Mouse (Mus musculus) kidney, embryonic 16.5 days (tissue): Measurements from ENCODE around the gene Nxnl1. TPM values are rescaled to one million over a fixed set of nuclear protein-coding genes. Genes with fewer than 3 reads are reported as not detected.

Experiments used
- ATAC-seq: fragments of 200-750 bp; cut with Nextera tagmentation; 2 replicates; pipeline ENCODE4 v1.8.0; 2017; ENCODE audit warnings: moderate TSS enrichment; ENCODE audit not compliant: low FRiP score, low TSS enrichment
- H3K27ac ChIP-seq: fragments of 300-500 bp; sonication (generic); 2 replicates; pipeline ENCODE4 v1.5.1; 2014; ENCODE audit warnings: low read length
- H3K27me3 ChIP-seq: fragments of 300-500 bp; sonication (generic); 2 replicates; pipeline ENCODE4 v1.6.1; 2014; ENCODE audit warnings: low read length, control low read depth, mixed read lengths; ENCODE audit not compliant: insufficient read depth
- H3K36me3 ChIP-seq: fragments of 300-500 bp; sonication (generic); 2 replicates; pipeline ENCODE4 v1.6.1; 2014; ENCODE audit warnings: low read length, control low read depth, mixed read lengths; ENCODE audit not compliant: insufficient read depth
- H3K4me1 ChIP-seq: fragments of 300-500 bp; sonication (generic); 2 replicates; pipeline ENCODE4 v1.6.1; 2014; ENCODE audit warnings: low read length, control low read depth, mixed read lengths; ENCODE audit not compliant: insufficient read depth
- H3K4me2 ChIP-seq: fragments of 300-500 bp; sonication (generic); replicated peaks from 2 replicates; pipeline ENCODE4 v1.6.1; 2014; ENCODE audit warnings: low read depth, low read length
- H3K4me3 ChIP-seq: fragments of 300-500 bp; sonication (generic); 2 replicates; pipeline ENCODE4 v1.5.1; 2014; ENCODE audit warnings: mild to moderate bottlenecking, low read length
- H3K9ac ChIP-seq: fragments of 300-500 bp; sonication (generic); replicated peaks from 2 replicates; pipeline ENCODE4 v1.6.1; 2014; ENCODE audit warnings: low read length
- H3K9me3 ChIP-seq: fragments of 300-500 bp; sonication (generic); 2 replicates; pipeline ENCODE4 v1.6.1; 2016; ENCODE audit warnings: low read length, control low read depth
- WGBS: fragments of 180-500 bp; shearing (Covaris S2); extraction: QIAGEN DNeasy Blood & Tissue Kit; methylation state at CpG from one replicate; pipeline ENCODE4 v1.1.7; 2014; 5-methylcytosine and 5-hydroxymethylcytosine counted together
- polyA plus RNA-seq: library from polyadenylated mRNA; unstranded; fragments of >200 nt; fragmentation: Nextera tagmentation; extraction: Ambion mirVana; gene quantifications from 2 replicates; pipeline ENCODE4 v1.2.1, GENCODE M21; 2015

Gene Nxnl1
- polyA plus RNA-seq, 1 experiment from 2014 or later: 0.24 TPM

GRCm38 (mm10) chr8:71588762-71589161, 22.4 kb upstream of the Nxnl1 start:
- no peak for ATAC-seq
- H3K27me3 ChIP-seq: no peaks in the 10 kb centered on the region
- no peak overlapping the region for H3K9ac ChIP-seq
- H3K9me3 ChIP-seq: no peaks in the 10 kb centered on the region
- peaks cover 19% of the 10 kb centered on the region for H3K4me1 ChIP-seq
- WGBS: 80% methylated on average over 3 of the region's 3 CpGs
- H3K27ac ChIP-seq: no peak overlapping the region
- no peak overlapping the region for H3K4me3 ChIP-seq
- H3K36me3 ChIP-seq: peaks cover 21% of the 10 kb centered on the region
- no peak overlapping the region for H3K4me2 ChIP-seq

GRCm38 (mm10) chr8:71586891-71587290, 20.5 kb upstream of the Nxnl1 start:
- H3K4me3 ChIP-seq: no peak overlapping the region
- H3K27ac ChIP-seq: no peak overlapping the region
- no peak overlapping the region for H3K4me2 ChIP-seq
- no peak overlapping the region for H3K9ac ChIP-seq
- H3K27me3 ChIP-seq: no peaks in the 10 kb centered on the region
- no peaks in the 10 kb centered on the region for H3K9me3 ChIP-seq
- H3K36me3 ChIP-seq: peaks cover 22% of the 10 kb centered on the region
- H3K4me1 ChIP-seq: peaks cover 7% of the 10 kb centered on the region
- WGBS: 80% methylated on average over 2 of the region's 2 CpGs
- no peak for ATAC-seq

DNA sequence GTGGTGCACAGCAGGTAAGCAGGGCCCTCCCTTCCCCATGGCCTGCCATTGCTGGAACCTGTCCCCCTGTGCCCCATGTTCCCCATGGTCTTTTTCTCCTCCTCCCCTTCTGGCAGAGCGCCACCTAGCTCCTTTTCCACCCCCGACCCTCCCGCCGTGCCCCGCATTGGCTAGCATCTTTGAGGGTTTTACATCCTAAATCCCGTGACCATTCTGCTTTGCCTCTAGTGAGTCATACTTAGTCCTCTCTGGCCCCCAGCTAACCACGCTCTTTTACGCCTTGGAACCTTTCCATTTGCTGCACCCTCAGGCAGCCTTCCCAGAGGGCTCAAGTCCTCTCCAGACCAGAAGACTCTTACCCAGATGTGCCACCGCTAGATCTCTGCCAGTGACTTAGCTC, 13.8 kb upstream of the Nxnl1 start:
- ATAC-seq: no peak
- 61% methylated on average over 8 of the region's 9 CpGs for WGBS

DNA sequence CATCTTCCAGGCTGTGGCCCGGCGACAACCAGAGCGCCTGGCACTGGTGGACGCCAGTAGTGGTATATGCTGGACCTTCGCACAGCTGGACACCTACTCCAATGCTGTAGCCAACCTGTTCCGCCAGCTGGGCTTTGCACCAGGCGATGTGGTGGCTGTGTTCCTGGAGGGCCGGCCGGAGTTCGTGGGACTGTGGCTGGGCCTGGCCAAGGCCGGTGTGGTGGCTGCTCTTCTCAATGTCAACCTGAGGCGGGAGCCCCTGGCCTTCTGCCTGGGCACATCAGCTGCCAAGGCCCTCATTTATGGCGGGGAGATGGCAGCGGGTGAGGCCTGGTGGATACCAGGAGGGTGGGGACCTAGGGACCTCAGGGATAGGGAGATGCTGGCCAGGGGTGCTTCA, 13.1 kb upstream of the Nxnl1 start:
- Histone ChIP-seq H3K27me3 (no peaks in the 10 kb centered on the region), H3K36me3 (peaks cover 20% of the 10 kb centered on the region), H3K4me3 (no peak overlapping the region), H3K4me1 (no peaks in the 10 kb centered on the region), H3K9me3 (no peaks in the 10 kb centered on the region), H3K9ac (no peak overlapping the region), H3K4me2 (no peak overlapping the region), H3K27ac (no peak overlapping the region)
- 90% methylated on average over 14 of the region's 14 CpGs for WGBS
- no peak for ATAC-seq

More for the DNA sequence above, 13.8 kb upstream of the Nxnl1 start:
- Histone ChIP-seq H3K4me1 (no peaks in the 10 kb centered on the region), H3K27me3 (no peaks in the 10 kb centered on the region), H3K9ac (no peak overlapping the region), H3K4me2 (no peak overlapping the region), H3K4me3 (no peak overlapping the region), H3K27ac (no peak overlapping the region), H3K9me3 (no peaks in the 10 kb centered on the region), H3K36me3 (peaks cover 21% of the 10 kb centered on the region)

DNA sequence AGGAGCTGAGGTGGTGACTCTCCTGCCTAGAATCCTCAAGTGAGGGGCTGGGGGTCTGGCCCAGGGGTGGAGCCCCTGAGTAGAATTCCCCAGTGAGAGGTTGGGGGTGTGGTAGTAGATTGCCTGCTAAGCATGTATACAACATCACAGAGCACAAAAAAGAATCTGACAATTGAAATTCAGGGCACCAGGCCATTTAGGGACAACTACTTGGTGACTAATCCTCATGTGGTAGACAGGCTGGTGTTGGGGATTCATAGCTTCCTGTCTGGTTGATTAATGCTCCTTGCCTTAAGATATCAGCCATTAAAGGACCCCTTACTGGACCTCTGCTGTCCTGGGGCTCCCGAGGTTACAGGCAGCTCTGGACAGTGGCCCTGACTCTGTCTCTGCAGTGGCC, 12.6 kb upstream of the Nxnl1 start:
- Histone ChIP-seq H3K9ac (no peak overlapping the region), H3K4me3 (no peak overlapping the region), H3K9me3 (no peaks in the 10 kb centered on the region), H3K4me2 (no peak overlapping the region), H3K27me3 (no peaks in the 10 kb centered on the region), H3K27ac (no peak overlapping the region), H3K4me1 (no peaks in the 10 kb centered on the region), H3K36me3 (peaks cover 16% of the 10 kb centered on the region)
- 59% methylated on average over 1 of the region's 1 CpGs for WGBS
- no peak for ATAC-seq

DNA sequence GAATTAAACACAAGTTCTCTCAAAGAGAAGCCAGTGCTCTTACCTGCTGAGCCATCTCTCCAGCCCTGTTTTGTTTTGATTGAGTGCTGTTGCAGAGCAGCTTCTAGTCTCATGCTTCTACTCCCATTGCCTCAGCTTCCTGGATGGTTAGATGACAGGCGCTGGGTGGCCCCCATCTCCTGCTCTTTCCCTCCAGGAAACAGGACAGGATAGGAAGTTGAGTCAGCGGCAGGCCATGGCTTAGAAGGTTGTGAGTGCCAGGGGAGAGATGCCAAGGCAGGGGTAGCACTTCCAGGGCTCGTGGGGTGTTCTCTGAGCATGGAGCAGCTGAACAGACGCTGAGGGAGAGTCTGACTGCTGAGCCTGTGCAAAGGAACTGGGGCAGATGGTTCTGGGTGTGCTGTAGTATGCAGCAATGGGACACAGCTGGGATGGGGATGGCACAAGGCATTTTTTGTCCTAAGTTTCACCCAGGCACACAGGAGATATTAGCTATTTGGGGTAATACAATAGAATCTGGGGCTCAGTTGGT, 11.5 kb upstream of the Nxnl1 start:
- no peak for ATAC-seq
- no peak overlapping the region for H3K4me3 ChIP-seq
- H3K9ac ChIP-seq: no peak overlapping the region
- no peaks in the 10 kb centered on the region for H3K27me3 ChIP-seq
- H3K36me3 ChIP-seq: peaks cover 12% of the 10 kb centered on the region
- H3K27ac ChIP-seq: no peak overlapping the region
- no peak overlapping the region for H3K4me2 ChIP-seq
- no peaks in the 10 kb centered on the region for H3K4me1 ChIP-seq
- no peaks in the 10 kb centered on the region for H3K9me3 ChIP-seq
- WGBS: 74% methylated on average over 4 of the region's 4 CpGs

DNA sequence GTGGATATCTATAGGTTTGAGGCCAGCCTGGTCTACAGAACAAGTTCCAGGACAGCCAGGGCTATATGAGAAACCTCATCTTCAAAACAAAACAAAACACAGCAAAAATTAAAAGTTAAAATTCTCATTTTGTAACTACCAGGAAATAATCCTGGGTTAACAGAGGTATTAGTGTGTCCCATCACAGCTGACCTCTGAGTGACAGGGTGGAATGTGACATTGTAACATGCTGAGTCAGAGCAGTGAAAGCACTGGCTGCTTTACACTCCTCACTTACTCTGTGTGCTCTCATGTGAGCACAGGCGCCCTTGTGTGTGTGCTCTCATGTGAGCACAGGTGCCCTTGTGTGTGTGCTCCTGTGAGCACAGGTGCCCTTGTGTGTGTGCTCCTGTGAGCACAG, 8.6 kb upstream of the Nxnl1 start:
- H3K4me2 ChIP-seq: no peak overlapping the region
- H3K9ac ChIP-seq: no peak overlapping the region
- no peak for ATAC-seq
- H3K4me1 ChIP-seq: peaks cover 7% of the 10 kb centered on the region
- 58% methylated on average over 1 of the region's 1 CpGs for WGBS
- H3K27ac ChIP-seq: no peak overlapping the region
- no peaks in the 10 kb centered on the region for H3K9me3 ChIP-seq
- no peaks in the 10 kb centered on the region for H3K36me3 ChIP-seq
- no peak overlapping the region for H3K4me3 ChIP-seq
- H3K27me3 ChIP-seq: no peaks in the 10 kb centered on the region

DNA sequence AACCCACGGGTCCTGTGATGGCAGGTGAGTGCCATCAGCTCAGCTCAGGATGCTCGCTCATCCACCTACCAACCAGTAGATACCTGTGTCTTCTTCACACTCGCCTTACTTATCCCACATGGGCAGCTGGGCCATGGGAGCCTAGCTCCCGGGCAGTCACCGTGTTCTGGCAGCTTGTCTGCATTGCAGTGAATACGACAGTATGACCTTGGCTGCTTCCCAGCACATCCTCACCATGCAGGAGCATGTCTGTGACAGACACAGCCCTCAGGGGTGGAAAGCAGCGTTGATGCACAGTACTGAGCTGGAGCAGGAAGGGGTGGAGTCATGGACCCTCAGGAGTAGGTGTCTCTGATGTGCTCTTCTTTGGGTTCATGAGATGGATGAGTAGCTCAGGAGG, 8.0 kb upstream of the Nxnl1 start:
- Histone ChIP-seq H3K27ac (no peak overlapping the region), H3K4me2 (no peak overlapping the region), H3K36me3 (no peaks in the 10 kb centered on the region), H3K9ac (no peak overlapping the region), H3K4me3 (no peak overlapping the region), H3K27me3 (no peaks in the 10 kb centered on the region), H3K9me3 (no peaks in the 10 kb centered on the region), H3K4me1 (peaks cover 7% of the 10 kb centered on the region)
- ATAC-seq: no peak
- 82% methylated on average over 7 of the region's 7 CpGs for WGBS

DNA sequence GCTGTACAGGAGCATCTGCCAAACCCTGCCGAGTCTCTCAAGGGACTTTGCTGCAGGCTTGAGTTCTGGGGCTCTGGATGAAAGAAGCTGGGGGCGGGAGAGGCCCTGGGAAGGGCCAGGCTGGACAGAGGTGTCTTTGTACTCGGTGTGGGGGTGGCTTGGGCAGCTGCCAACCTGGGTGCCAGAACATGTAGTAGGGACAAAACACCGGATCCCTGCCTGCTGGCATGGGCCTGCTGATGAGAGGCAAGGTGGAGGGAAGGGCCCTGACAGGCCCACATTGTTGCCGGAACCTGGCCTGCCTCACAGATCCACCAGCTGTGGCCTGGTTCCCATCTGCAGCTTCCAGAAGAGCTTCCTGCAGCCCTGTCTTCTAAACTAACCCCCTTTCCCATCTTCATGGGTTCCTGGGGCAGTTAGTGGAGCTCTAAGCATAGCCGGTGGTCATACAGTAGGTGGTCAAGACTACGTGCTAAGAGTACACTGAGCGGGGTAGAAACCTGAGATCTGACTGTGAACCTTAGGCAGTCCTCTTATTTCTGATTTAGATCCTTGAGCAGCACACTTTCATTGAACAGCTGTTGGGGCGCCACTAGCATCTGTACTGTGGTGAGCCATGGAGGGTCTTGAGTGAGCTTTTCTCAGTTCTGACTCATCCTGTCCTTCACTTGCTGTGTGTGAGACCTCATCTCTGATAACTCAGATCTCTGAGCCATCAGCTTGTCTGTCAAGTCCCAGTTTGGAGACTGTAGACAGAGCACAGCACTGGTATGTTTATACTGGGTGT, 6.6 kb upstream of the Nxnl1 start:
- Histone ChIP-seq H3K9me3 (no peaks in the 10 kb centered on the region), H3K4me2 (no peak overlapping the region), H3K36me3 (no peaks in the 10 kb centered on the region), H3K27me3 (no peaks in the 10 kb centered on the region), H3K9ac (0 out of 2 replicates have a peak overlapping the region, but pooled peaks have one; percentile 34), H3K4me3 (no peak overlapping the region), H3K4me1 (peaks cover 20% of the 10 kb centered on the region), H3K27ac (no peak overlapping the region)
- WGBS: 78% methylated on average over 9 of the region's 9 CpGs
- no peak for ATAC-seq

DNA sequence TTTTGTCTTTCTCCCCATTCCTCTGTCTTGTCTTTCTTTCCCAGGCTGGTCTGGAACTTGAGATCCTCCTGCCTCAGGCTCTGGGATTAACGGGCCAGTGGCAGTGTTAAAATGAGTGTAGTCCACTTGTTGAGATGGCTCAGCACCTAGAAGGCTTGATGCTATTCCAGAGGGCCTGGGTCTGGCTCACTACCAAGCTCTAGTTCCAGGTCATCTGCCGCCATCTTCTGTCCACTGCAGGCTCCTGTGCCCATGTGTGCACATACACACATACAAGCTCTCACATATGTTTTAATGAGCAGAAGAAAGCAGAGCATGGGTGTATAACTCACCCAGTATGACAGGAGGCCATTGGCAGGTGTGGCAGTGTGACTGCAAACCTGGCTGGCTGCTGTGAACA, 5.7 kb upstream of the Nxnl1 start:
- no peaks in the 10 kb centered on the region for H3K9me3 ChIP-seq

More for the DNA sequence above, 5.7 kb upstream of the Nxnl1 start:
- Histone ChIP-seq H3K4me3 (no peak overlapping the region), H3K4me2 (no peak overlapping the region), H3K36me3 (no peaks in the 10 kb centered on the region), H3K9ac (0 out of 2 replicates have a peak overlapping the region, but pooled peaks have one; percentile 12), H3K27ac (no peak overlapping the region), H3K4me1 (peaks cover 25% of the 10 kb centered on the region), H3K27me3 (no peaks in the 10 kb centered on the region)
- ATAC-seq: no peak
- WGBS: 81% methylated on average over 2 of the region's 2 CpGs
